Mouse (Mus musculus): ENCODE measurements around the gene Ipp.

- TF ChIP-seq CTCF (IDR thresholded peaks at IDR 0.05; ENCODE audit: control insufficient read depth, insufficient read depth, insufficient replicate concordance, low read depth, low read length): no peak
- peak; percentile 71 for TF ChIP-seq POLR2A (IDR thresholded peaks at IDR 0.05; ENCODE audit: control insufficient read depth, low read depth, low read length)
Measured at GRCm38 (mm10) chr4:116556561-116557305, 49.4 kb downstream of the Ipp start.

Measured in testis, adult 2 months (tissue).